Mouse (Mus musculus): ENCODE measurements around the gene Ppil1.

DNA sequence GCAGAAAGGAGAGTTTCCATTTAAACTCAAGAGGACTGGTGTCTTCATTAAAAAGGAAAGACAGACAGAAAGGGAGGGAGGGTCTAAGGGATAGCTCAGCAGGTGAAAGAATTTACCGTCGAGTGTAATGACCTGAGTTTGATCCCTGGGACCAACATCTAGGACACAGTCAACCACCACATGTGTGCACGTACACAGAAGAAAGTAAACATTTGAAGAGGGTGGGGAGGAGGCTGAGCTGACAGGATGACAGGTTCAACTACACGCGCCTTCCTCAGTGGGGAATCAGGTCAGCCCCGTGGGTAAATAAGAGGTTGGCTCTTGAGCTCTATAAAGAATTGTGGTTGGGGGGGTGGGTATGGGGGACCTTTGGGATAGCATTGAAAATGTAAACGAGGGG is 9.2 kb upstream of the Ppil1 start:
- TF ChIP-seq POLR2A (IDR thresholded peaks at IDR 0.05; ENCODE audit: insufficient read depth, low read depth, low read length) (no peak), CTCF (IDR thresholded peaks at IDR 0.05; ENCODE audit: insufficient read depth, low read depth, low read length) (no peak)
